Mouse (Mus musculus): ENCODE measurements around the gene Zbtb45. TPM values are rescaled to one million over a fixed set of nuclear protein-coding genes. Genes with fewer than 3 reads are reported as not detected.

Gene Zbtb45
- polyA plus RNA-seq, 1 experiment from 2014 or later: 37.8 TPM

- no peak overlapping the region for H3K27ac ChIP-seq (replicated peaks)
- no peaks in the 10 kb centered on the region for H3K9me3 ChIP-seq
- H3K4me2 ChIP-seq: no peak overlapping the region
- H3K4me1 ChIP-seq (replicated peaks): no peaks in the 10 kb centered on the region
- H3K36me3 ChIP-seq: peaks cover 9% of the 10 kb centered on the region; the same call in 1 of the 2 replicates
- WGBS: 90% methylated on average over 8 of the region's 8 CpGs
- H3K4me3 ChIP-seq: no peak overlapping the region
- ATAC-seq (ENCODE audit: low read depth): no peak
- H3K27me3 ChIP-seq: no peaks in the 10 kb centered on the region
- H3K9ac ChIP-seq: no peak overlapping the region
Observed at GRCm38 (mm10) chr7:12986906-12987305, 22.9 kb downstream of the Zbtb45 start.

GRCm38 (mm10) chr7:12985724-12986123 is 24.1 kb downstream of the Zbtb45 start:
- WGBS: 74% methylated on average over 1 of the region's 1 CpGs
- H3K36me3 ChIP-seq: peaks cover 15% of the 10 kb centered on the region; the same call in 1 of the 2 replicates
- H3K27ac ChIP-seq (replicated peaks): no peak overlapping the region
- H3K9me3 ChIP-seq: no peaks in the 10 kb centered on the region
- no peak overlapping the region for H3K4me3 ChIP-seq
- ATAC-seq (ENCODE audit: low read depth): no peak
- no peaks in the 10 kb centered on the region for H3K27me3 ChIP-seq
- no peak overlapping the region for H3K9ac ChIP-seq
- no peaks in the 10 kb centered on the region for H3K4me1 ChIP-seq (replicated peaks)
- no peak overlapping the region for H3K4me2 ChIP-seq

GRCm38 (mm10) chr7:12980291-12980690 is 29.5 kb downstream of the Zbtb45 start:
- no peak overlapping the region for H3K27ac ChIP-seq (replicated peaks)
- no peak for ATAC-seq (ENCODE audit: low read depth)
- H3K36me3 ChIP-seq: peaks cover 15% of the 10 kb centered on the region; the same call in 1 of the 2 replicates
- 79% methylated on average over 7 of the region's 7 CpGs for WGBS
- H3K9me3 ChIP-seq: no peaks in the 10 kb centered on the region
- H3K9ac ChIP-seq: no peak overlapping the region
- no peak overlapping the region for H3K4me2 ChIP-seq
- no peaks in the 10 kb centered on the region for H3K27me3 ChIP-seq
- H3K4me1 ChIP-seq (replicated peaks): peaks cover 19% of the 10 kb centered on the region
- H3K4me3 ChIP-seq: no peak overlapping the region

GRCm38 (mm10) chr7:12979776-12980175 is 30.1 kb downstream of the Zbtb45 start:
- no peak overlapping the region for H3K9ac ChIP-seq
- 37% methylated on average over 6 of the region's 6 CpGs for WGBS
- no peak overlapping the region for H3K27ac ChIP-seq (replicated peaks)
- no peaks in the 10 kb centered on the region for H3K9me3 ChIP-seq
- no peak overlapping the region for H3K4me3 ChIP-seq
- no peak for ATAC-seq (ENCODE audit: low read depth)
- no peaks in the 10 kb centered on the region for H3K27me3 ChIP-seq
- peaks cover 19% of the 10 kb centered on the region for H3K4me1 ChIP-seq (replicated peaks)
- H3K4me2 ChIP-seq: no peak overlapping the region
- peaks cover 15% of the 10 kb centered on the region; the same call in 1 of the 2 replicates for H3K36me3 ChIP-seq

GRCm38 (mm10) chr7:12978931-12979722 is 30.7 kb downstream of the Zbtb45 start:
- 78% methylated on average over 18 of the region's 18 CpGs for WGBS

GRCm38 (mm10) chr7:12977682-12978389 is 32.0 kb downstream of the Zbtb45 start, which contains the start of gene Zfp446:
Gene Zfp446, plus strand, starts transcription at chr7:12977848.
- under 1% methylated on average over 49 of the region's 49 CpGs for WGBS
- H3K4me1 ChIP-seq (replicated peaks): peaks cover 19% of the 10 kb centered on the region
- H3K27ac ChIP-seq (replicated peaks): peak within 1 kb of the TSS; percentile 97
- H3K27me3 ChIP-seq: no peaks in the 10 kb centered on the region
- peak within 1 kb of the TSS; percentile 74 for H3K9ac ChIP-seq
- peaks cover 21% of the 10 kb centered on the region for H3K36me3 ChIP-seq
- peak within 1 kb of the TSS; percentile 69 for H3K4me2 ChIP-seq
- peak; percentile 99 for ATAC-seq (ENCODE audit: low read depth)
- H3K4me3 ChIP-seq: peak within 1 kb of the TSS; percentile 60
- no peaks in the 10 kb centered on the region for H3K9me3 ChIP-seq

More at GRCm38 (mm10) chr7:12978931-12979722, 30.7 kb downstream of the Zbtb45 start:
- Histone ChIP-seq H3K9ac (peak overlapping the region; percentile 74), H3K27me3 (no peaks in the 10 kb centered on the region), H3K27ac (replicated peaks) (peak overlapping the region; percentile 97; the same call in 1 of the 2 replicates), H3K4me2 (peak overlapping the region; percentile 69), H3K4me1 (replicated peaks) (peaks cover 19% of the 10 kb centered on the region), H3K4me3 (peak overlapping the region; percentile 60), H3K36me3 (peaks cover 15% of the 10 kb centered on the region; the same call in 1 of the 2 replicates), H3K9me3 (no peaks in the 10 kb centered on the region)
- no peak for ATAC-seq (ENCODE audit: low read depth)

GRCm38 (mm10) chr7:12970906-12971305 is 38.9 kb downstream of the Zbtb45 start:
- 91% methylated on average over 25 of the region's 25 CpGs for WGBS
- H3K36me3 ChIP-seq: peaks cover 50% of the 10 kb centered on the region
- ATAC-seq (ENCODE audit: low read depth): no peak

GRCm38 (mm10) chr7:12966104-12966845 is 43.6 kb downstream of the Zbtb45 start:
- H3K9ac ChIP-seq: peak overlapping the region; percentile 94
- peak overlapping the region; percentile 84 for H3K4me3 ChIP-seq
- no peaks in the 10 kb centered on the region for H3K9me3 ChIP-seq
- peaks cover 28% of the 10 kb centered on the region for H3K36me3 ChIP-seq
- H3K4me1 ChIP-seq (replicated peaks): peaks cover 31% of the 10 kb centered on the region
- H3K27ac ChIP-seq (replicated peaks): peak overlapping the region; percentile 93
- peak overlapping the region; percentile 94 for H3K4me2 ChIP-seq
- H3K27me3 ChIP-seq: no peaks in the 10 kb centered on the region
- under 1% methylated on average over 28 of the region's 29 CpGs for WGBS
- ATAC-seq (ENCODE audit: low read depth): peak; percentile 66

More at GRCm38 (mm10) chr7:12970906-12971305, 38.9 kb downstream of the Zbtb45 start:
- H3K4me1 ChIP-seq (replicated peaks): peaks cover 21% of the 10 kb centered on the region
- H3K4me3 ChIP-seq: no peak overlapping the region
- no peaks in the 10 kb centered on the region for H3K9me3 ChIP-seq
- no peak overlapping the region for H3K4me2 ChIP-seq
- H3K27me3 ChIP-seq: no peaks in the 10 kb centered on the region
- H3K27ac ChIP-seq (replicated peaks): no peak overlapping the region
- no peak overlapping the region for H3K9ac ChIP-seq

- ATAC-seq (ENCODE audit: low read depth): peak; percentile 91
- Histone ChIP-seq H3K27me3 (no peaks in the 10 kb centered on the region), H3K4me2 (peak within 1 kb of the TSS; percentile 94), H3K27ac (replicated peaks) (peak within 1 kb of the TSS; percentile 93), H3K9ac (peak within 1 kb of the TSS; percentile 94), H3K36me3 (peaks cover 22% of the 10 kb centered on the region), H3K4me3 (peak within 1 kb of the TSS; percentile 84), H3K4me1 (replicated peaks) (peaks cover 34% of the 10 kb centered on the region), H3K9me3 (no peaks in the 10 kb centered on the region)
- under 1% methylated on average over 23 of the region's 23 CpGs for WGBS
Observed at GRCm38 (mm10) chr7:12965678-12966091, 44.1 kb downstream of the Zbtb45 start, which contains the start of gene Zfp324. Gene Zfp324, plus strand, starts transcription at chr7:12965838.

GRCm38 (mm10) chr7:12961511-12962141 is 48.2 kb downstream of the Zbtb45 start:
- Histone ChIP-seq H3K4me3 (peak overlapping the region; percentile 45), H3K36me3 (no peaks in the 10 kb centered on the region), H3K27me3 (no peaks in the 10 kb centered on the region), H3K4me1 (replicated peaks) (peaks cover 16% of the 10 kb centered on the region), H3K9ac (peak overlapping the region; percentile 68), H3K27ac (replicated peaks) (peak overlapping the region; percentile 76), H3K9me3 (no peaks in the 10 kb centered on the region), H3K4me2 (peak overlapping the region; percentile 59)
- peak; percentile 74 for ATAC-seq (ENCODE audit: low read depth)
- WGBS: 3% methylated on average over 29 of the region's 29 CpGs

GRCm38 (mm10) chr7:12959718-12960117 is 50.1 kb downstream of the Zbtb45 start:
- no peak overlapping the region for H3K4me3 ChIP-seq
- no peaks in the 10 kb centered on the region for H3K36me3 ChIP-seq
- no peaks in the 10 kb centered on the region for H3K27me3 ChIP-seq
- H3K4me2 ChIP-seq: no peak overlapping the region
- peaks cover 7% of the 10 kb centered on the region for H3K4me1 ChIP-seq (replicated peaks)
- WGBS: 22% methylated on average over 4 of the region's 4 CpGs
- no peaks in the 10 kb centered on the region for H3K9me3 ChIP-seq
- no peak overlapping the region for H3K27ac ChIP-seq (replicated peaks)
- no peak overlapping the region for H3K9ac ChIP-seq
- no peak for ATAC-seq (ENCODE audit: low read depth)

Data from neural tube, embryonic 13.5 days (tissue).